Mouse (Mus musculus): ENCODE results near the gene Tigar. TPM values are rescaled to one million over a fixed set of nuclear protein-coding genes. Genes with fewer than 3 reads are reported as not detected.

The Tigar gene
- polyA plus RNA-seq, 1 experiment from 2014 or later, result 2.8 TPM

- Histone ChIP-seq H3K4me1 (replicated peaks; ENCODE audit: control insufficient read depth, insufficient read depth, low read length) (peaks cover 53% of the 10 kb centered on the region), H3K36me3 (ENCODE audit: control insufficient read depth, insufficient read depth, low read length) (peaks cover 6% of the 10 kb centered on the region; the same call in 1 of the 2 replicates), H3K4me3 (ENCODE audit: low read length) (peak overlapping the region; percentile 81), H3K9ac (ENCODE audit: low read length) (peak overlapping the region; percentile 84), H3K27ac (ENCODE audit: low read length) (peak overlapping the region; percentile 93), H3K4me2 (ENCODE audit: low read depth, low read length) (peak overlapping the region; percentile 61), H3K27me3 (ENCODE audit: control insufficient read depth, insufficient read depth, low read depth, low read length) (no peaks in the 10 kb centered on the region), H3K9me3 (ENCODE audit: control insufficient read depth, low read length) (no peaks in the 10 kb centered on the region)
- ATAC-seq (ENCODE audit: low read depth), result peak; percentile 56
- WGBS, result under 1% methylated on average over 33 of the region's 34 CpGs
These were observed 41.6 kb upstream of the Tigar start for GRCm38 (mm10) chr6:127150663-127151564.

GRCm38 (mm10) chr6:127149944-127150662 lies 40.7 kb upstream of the Tigar start:
- peak overlapping the region; percentile 66 for H3K27ac ChIP-seq (ENCODE audit: low read length)
- peak overlapping the region; percentile 81 for H3K4me3 ChIP-seq (ENCODE audit: low read length)
- peak overlapping the region; percentile 84 for H3K9ac ChIP-seq (ENCODE audit: low read length)
- H3K36me3 ChIP-seq (ENCODE audit: control insufficient read depth, insufficient read depth, low read length), result peaks cover 6% of the 10 kb centered on the region; the same call in 1 of the 2 replicates
- whole genome bisulfite sequencing, result under 1% methylated on average over 38 of the region's 38 CpGs
- peak overlapping the region; percentile 61 for H3K4me2 ChIP-seq (ENCODE audit: low read depth, low read length)
- no peaks in the 10 kb centered on the region for H3K27me3 ChIP-seq (ENCODE audit: control insufficient read depth, insufficient read depth, low read depth, low read length)
- peaks cover 52% of the 10 kb centered on the region for H3K4me1 ChIP-seq (replicated peaks; ENCODE audit: control insufficient read depth, insufficient read depth, low read length)
- H3K9me3 ChIP-seq (ENCODE audit: control insufficient read depth, low read length), result no peaks in the 10 kb centered on the region
- no peak for ATAC-seq (ENCODE audit: low read depth)

- peak overlapping the region; percentile 61 for H3K4me2 ChIP-seq (ENCODE audit: low read depth, low read length)
- under 1% methylated on average over 30 of the region's 30 CpGs for WGBS
- H3K27me3 ChIP-seq (ENCODE audit: control insufficient read depth, insufficient read depth, low read depth, low read length), result no peaks in the 10 kb centered on the region
- peaks cover 6% of the 10 kb centered on the region; the same call in 1 of the 2 replicates for H3K36me3 ChIP-seq (ENCODE audit: control insufficient read depth, insufficient read depth, low read length)
- H3K9ac ChIP-seq (ENCODE audit: low read length), result peak overlapping the region; percentile 84
- ATAC-seq (ENCODE audit: low read depth), result no peak
- no peaks in the 10 kb centered on the region for H3K9me3 ChIP-seq (ENCODE audit: control insufficient read depth, low read length)
- peaks cover 48% of the 10 kb centered on the region for H3K4me1 ChIP-seq (replicated peaks; ENCODE audit: control insufficient read depth, insufficient read depth, low read length)
- peak overlapping the region; percentile 81 for H3K4me3 ChIP-seq (ENCODE audit: low read length)
- H3K27ac ChIP-seq (ENCODE audit: low read length), result peak overlapping the region; percentile 66
These were observed 40.1 kb upstream of the Tigar start for GRCm38 (mm10) chr6:127149303-127149943.

GRCm38 (mm10) chr6:127148526-127149302 lies 39.4 kb upstream of the Tigar start:
- Histone ChIP-seq H3K9ac (ENCODE audit: low read length) (peak overlapping the region; percentile 84), H3K4me1 (replicated peaks; ENCODE audit: control insufficient read depth, insufficient read depth, low read length) (peaks cover 42% of the 10 kb centered on the region), H3K36me3 (ENCODE audit: control insufficient read depth, insufficient read depth, low read length) (peaks cover 6% of the 10 kb centered on the region; the same call in 1 of the 2 replicates), H3K27ac (ENCODE audit: low read length) (no peak overlapping the region; the same call in 1 of the 2 replicates), H3K4me2 (ENCODE audit: low read depth, low read length) (peak overlapping the region; percentile 61), H3K9me3 (ENCODE audit: control insufficient read depth, low read length) (no peaks in the 10 kb centered on the region), H3K27me3 (ENCODE audit: control insufficient read depth, insufficient read depth, low read depth, low read length) (no peaks in the 10 kb centered on the region), H3K4me3 (ENCODE audit: low read length) (peak overlapping the region; percentile 81)
- no peak for ATAC-seq (ENCODE audit: low read depth)
- whole genome bisulfite sequencing, result 11% methylated on average over 20 of the region's 20 CpGs

GRCm38 (mm10) chr6:127147665-127148064 lies 38.3 kb upstream of the Tigar start:
- Histone ChIP-seq H3K27ac (ENCODE audit: low read length) (no peak overlapping the region; the same call in 1 of the 2 replicates), H3K4me2 (ENCODE audit: low read depth, low read length) (0 out of 2 replicates have a peak overlapping the region, but pooled peaks have one; percentile 61), H3K36me3 (ENCODE audit: control insufficient read depth, insufficient read depth, low read length) (peaks cover 6% of the 10 kb centered on the region), H3K4me1 (replicated peaks; ENCODE audit: control insufficient read depth, insufficient read depth, low read length) (peaks cover 39% of the 10 kb centered on the region), H3K4me3 (ENCODE audit: low read length) (no peak overlapping the region), H3K9ac (ENCODE audit: low read length) (no peak overlapping the region), H3K9me3 (ENCODE audit: control insufficient read depth, low read length) (no peaks in the 10 kb centered on the region), H3K27me3 (ENCODE audit: control insufficient read depth, insufficient read depth, low read depth, low read length) (no peaks in the 10 kb centered on the region)
- ATAC-seq (ENCODE audit: low read depth), result 0 out of 2 replicates have a peak, but pooled peaks have one; percentile 6
- 0% methylated on average over 4 of the region's 4 CpGs for WGBS

GRCm38 (mm10) chr6:127146322-127146947 lies 37.1 kb upstream of the Tigar start:
- WGBS, result 75% methylated on average over 3 of the region's 3 CpGs
- Histone ChIP-seq H3K9ac (ENCODE audit: low read length) (no peak overlapping the region), H3K27me3 (ENCODE audit: control insufficient read depth, insufficient read depth, low read depth, low read length) (no peaks in the 10 kb centered on the region), H3K4me1 (replicated peaks; ENCODE audit: control insufficient read depth, insufficient read depth, low read length) (peaks cover 33% of the 10 kb centered on the region), H3K36me3 (ENCODE audit: control insufficient read depth, insufficient read depth, low read length) (peaks cover 6% of the 10 kb centered on the region), H3K4me2 (ENCODE audit: low read depth, low read length) (no peak overlapping the region), H3K9me3 (ENCODE audit: control insufficient read depth, low read length) (no peaks in the 10 kb centered on the region), H3K4me3 (ENCODE audit: low read length) (no peak overlapping the region), H3K27ac (ENCODE audit: low read length) (no peak overlapping the region)
- no peak for ATAC-seq (ENCODE audit: low read depth)

GRCm38 (mm10) chr6:127145464-127146190 lies 36.3 kb upstream of the Tigar start:
- Histone ChIP-seq H3K4me1 (replicated peaks; ENCODE audit: control insufficient read depth, insufficient read depth, low read length) (peaks cover 29% of the 10 kb centered on the region), H3K9ac (ENCODE audit: low read length) (no peak overlapping the region)
- 51% methylated on average over 20 of the region's 20 CpGs for WGBS

More at GRCm38 (mm10) chr6:127145464-127146190, 36.3 kb upstream of the Tigar start:
- Histone ChIP-seq H3K27ac (ENCODE audit: low read length) (no peak overlapping the region), H3K4me2 (ENCODE audit: low read depth, low read length) (no peak overlapping the region), H3K9me3 (ENCODE audit: control insufficient read depth, low read length) (no peaks in the 10 kb centered on the region), H3K36me3 (ENCODE audit: control insufficient read depth, insufficient read depth, low read length) (peaks cover 6% of the 10 kb centered on the region), H3K27me3 (ENCODE audit: control insufficient read depth, insufficient read depth, low read depth, low read length) (no peaks in the 10 kb centered on the region), H3K4me3 (ENCODE audit: low read length) (no peak overlapping the region)
- ATAC-seq (ENCODE audit: low read depth), result no peak
